Mouse (Mus musculus) midbrain, embryonic 10.5 days (tissue): Measurements from ENCODE around the gene Tshr. TPM values are rescaled to one million over a fixed set of nuclear protein-coding genes. Genes with fewer than 3 reads are reported as not detected.
A peak's percentile ranks its signal among the peaks of the same experiment; 100 is the strongest.

Source experiments
- DNase-seq: peaks from one replicate; pipeline ENCODE4 v3.0.0-alpha.2; 2017; ENCODE audit warnings: low spot score
- H3K27ac ChIP-seq: fragments of 300-500 bp; sonication (generic); replicated peaks from 2 replicates; pipeline ENCODE4 v1.5.1; 2016; ENCODE audit warnings: mild to moderate bottlenecking
- H3K27me3 ChIP-seq: fragments of 300-500 bp; sonication (generic); 2 replicates; pipeline ENCODE4 v1.6.1; 2016; ENCODE audit warnings: low read depth, mild to moderate bottlenecking; ENCODE audit not compliant: poor library complexity, severe bottlenecking
- H3K36me3 ChIP-seq: fragments of 300-500 bp; sonication (generic); 2 replicates; pipeline ENCODE4 v1.6.1; 2016; ENCODE audit warnings: mild to moderate bottlenecking, moderate library complexity
- H3K4me1 ChIP-seq: fragments of 300-500 bp; sonication (generic); 2 replicates; pipeline ENCODE4 v1.6.1; 2016
- H3K4me3 ChIP-seq: fragments of 300-500 bp; sonication (generic); 2 replicates; pipeline ENCODE4 v1.5.1; 2016; ENCODE audit warnings: mild to moderate bottlenecking, moderate library complexity
- H3K9me3 ChIP-seq: fragments of 300-500 bp; sonication (generic); replicated peaks from 2 replicates; pipeline ENCODE4 v1.6.1; 2016; ENCODE audit warnings: mild to moderate bottlenecking
- WGBS: fragments of 180-500 bp; shearing (Covaris S2); methylation state at CpG from one replicate; pipeline ENCODE4 v1.1.7; 2016; 5-methylcytosine and 5-hydroxymethylcytosine counted together
- polyA plus RNA-seq: library from polyadenylated mRNA; unstranded; fragments of >200 nt; fragmentation: Nextera tagmentation; extraction: Ambion mirVana; gene quantifications from 2 replicates; pipeline ENCODE4 v1.2.1, GENCODE M21; 2016

Tshr gene
- polyA plus RNA-seq, 1 experiment from 2014 or later, result 0.05 TPM

- 73% methylated on average over 1 of the region's 1 CpGs for WGBS
- Histone ChIP-seq H3K27me3 (no peaks in the 10 kb centered on the region), H3K4me1 (peaks cover 25% of the 10 kb centered on the region), H3K9me3 (no peaks in the 10 kb centered on the region), H3K36me3 (peaks cover 4% of the 10 kb centered on the region), H3K27ac (peak overlapping the region; percentile 100), H3K4me3 (peak overlapping the region; percentile 92)
- DNase-seq, result no peak
These were observed 206.8 kb downstream of the Tshr start for GRCm38 (mm10) chr12:91591191-91591590.

- Histone ChIP-seq H3K27ac (no peak overlapping the region), H3K36me3 (no peaks in the 10 kb centered on the region), H3K9me3 (no peaks in the 10 kb centered on the region), H3K27me3 (no peaks in the 10 kb centered on the region), H3K4me3 (no peak overlapping the region), H3K4me1 (peaks cover 20% of the 10 kb centered on the region)
- 92% methylated on average over 3 of the region's 3 CpGs for WGBS
- no peak for DNase-seq
These were observed 207.8 kb downstream of the Tshr start for GRCm38 (mm10) chr12:91592128-91592527.

Other genes with a start within 250 kb of the Tshr start
- 8.6 and 9.7 TPM in 2 replicates for gene Cep128, start 154 bp upstream of the Tshr start, polyA plus RNA-seq
- gene Gtf2a1, start 205.9 kb downstream of the Tshr start, polyA plus RNA-seq, result 62.9 and 74.4 TPM in 2 replicates